Mouse (Mus musculus): ENCODE measurements around the gene Ccdc162. TPM values are rescaled to one million over a fixed set of nuclear protein-coding genes. Genes with fewer than 3 reads are reported as not detected.

The Ccdc162 gene
- polyA plus RNA-seq, 1 experiment from 2014 or later: 0.77 TPM

- no peaks in the 10 kb centered on the region for H3K4me1 ChIP-seq
- no peaks in the 10 kb centered on the region for H3K36me3 ChIP-seq (replicated peaks)
- no peak overlapping the region for H3K4me2 ChIP-seq
- no peak overlapping the region for H3K27ac ChIP-seq
- no peak overlapping the region for H3K4me3 ChIP-seq
- WGBS: 87% methylated on average over 5 of the region's 5 CpGs
- H3K9ac ChIP-seq: no peak overlapping the region
- H3K27me3 ChIP-seq (replicated peaks): no peaks in the 10 kb centered on the region
- ATAC-seq (replicated peaks): no peak
- H3K9me3 ChIP-seq: no peaks in the 10 kb centered on the region
Observed at GRCm38 (mm10) chr10:41611941-41612340, 104.5 kb downstream of the Ccdc162 start.

- Histone ChIP-seq H3K9ac (no peak overlapping the region), H3K27me3 (replicated peaks) (no peaks in the 10 kb centered on the region), H3K4me2 (no peak overlapping the region), H3K36me3 (replicated peaks) (no peaks in the 10 kb centered on the region), H3K4me1 (no peaks in the 10 kb centered on the region), H3K9me3 (no peaks in the 10 kb centered on the region), H3K27ac (no peak overlapping the region), H3K4me3 (no peak overlapping the region)
- ATAC-seq (replicated peaks): no peak
- 78% methylated on average over 1 of the region's 1 CpGs for WGBS
Observed at GRCm38 (mm10) chr10:41609475-41609874, 107.0 kb downstream of the Ccdc162 start.

- H3K9me3 ChIP-seq: no peaks in the 10 kb centered on the region
- WGBS: 87% methylated on average over 3 of the region's 3 CpGs
Observed at GRCm38 (mm10) chr10:41608485-41608884, 107.9 kb downstream of the Ccdc162 start.

GRCm38 (mm10) chr10:41602667-41603066, 113.8 kb downstream of the Ccdc162 start:
- no peak overlapping the region for H3K4me2 ChIP-seq
- WGBS: 96% methylated on average over 1 of the region's 1 CpGs
- H3K4me1 ChIP-seq: no peaks in the 10 kb centered on the region
- no peaks in the 10 kb centered on the region for H3K27me3 ChIP-seq (replicated peaks)
- ATAC-seq (replicated peaks): no peak
- H3K9me3 ChIP-seq: no peaks in the 10 kb centered on the region
- H3K36me3 ChIP-seq (replicated peaks): no peaks in the 10 kb centered on the region
- no peak overlapping the region for H3K9ac ChIP-seq
- no peak overlapping the region for H3K27ac ChIP-seq
- no peak overlapping the region for H3K4me3 ChIP-seq

More at GRCm38 (mm10) chr10:41608485-41608884, 107.9 kb downstream of the Ccdc162 start:
- Histone ChIP-seq H3K36me3 (replicated peaks) (no peaks in the 10 kb centered on the region), H3K27ac (no peak overlapping the region), H3K9ac (no peak overlapping the region), H3K4me2 (no peak overlapping the region), H3K4me1 (no peaks in the 10 kb centered on the region), H3K4me3 (no peak overlapping the region), H3K27me3 (replicated peaks) (no peaks in the 10 kb centered on the region)
- no peak for ATAC-seq (replicated peaks)

GRCm38 (mm10) chr10:41601898-41602545, 114.4 kb downstream of the Ccdc162 start:
- Histone ChIP-seq H3K36me3 (replicated peaks) (no peaks in the 10 kb centered on the region), H3K4me1 (no peaks in the 10 kb centered on the region), H3K9me3 (no peaks in the 10 kb centered on the region), H3K27ac (no peak overlapping the region), H3K27me3 (replicated peaks) (no peaks in the 10 kb centered on the region), H3K4me3 (no peak overlapping the region), H3K9ac (no peak overlapping the region), H3K4me2 (no peak overlapping the region)
- WGBS: 81% methylated on average over 7 of the region's 7 CpGs
- no peak for ATAC-seq (replicated peaks)

- no peaks in the 10 kb centered on the region for H3K27me3 ChIP-seq (replicated peaks)
- H3K36me3 ChIP-seq (replicated peaks): no peaks in the 10 kb centered on the region
- H3K4me2 ChIP-seq: no peak overlapping the region
- no peak overlapping the region for H3K4me3 ChIP-seq
- H3K27ac ChIP-seq: no peak overlapping the region
- no peak overlapping the region for H3K9ac ChIP-seq
- ATAC-seq (replicated peaks): no peak
- H3K9me3 ChIP-seq: no peaks in the 10 kb centered on the region
- WGBS: 80% methylated on average over 4 of the region's 4 CpGs
- no peaks in the 10 kb centered on the region for H3K4me1 ChIP-seq
Observed at GRCm38 (mm10) chr10:41601302-41601701, 115.1 kb downstream of the Ccdc162 start.

GRCm38 (mm10) chr10:41599051-41599450, 117.4 kb downstream of the Ccdc162 start:
- Histone ChIP-seq H3K27ac (no peak overlapping the region), H3K9ac (no peak overlapping the region), H3K4me1 (no peaks in the 10 kb centered on the region), H3K4me2 (no peak overlapping the region), H3K27me3 (replicated peaks) (no peaks in the 10 kb centered on the region), H3K4me3 (no peak overlapping the region), H3K36me3 (replicated peaks) (no peaks in the 10 kb centered on the region), H3K9me3 (no peaks in the 10 kb centered on the region)
- 90% methylated on average over 9 of the region's 9 CpGs for WGBS
- no peak for ATAC-seq (replicated peaks)

GRCm38 (mm10) chr10:41598221-41598620, 118.2 kb downstream of the Ccdc162 start:
- Histone ChIP-seq H3K36me3 (replicated peaks) (no peaks in the 10 kb centered on the region), H3K9me3 (no peaks in the 10 kb centered on the region), H3K27ac (no peak overlapping the region), H3K27me3 (replicated peaks) (no peaks in the 10 kb centered on the region), H3K9ac (no peak overlapping the region), H3K4me3 (no peak overlapping the region), H3K4me2 (no peak overlapping the region), H3K4me1 (no peaks in the 10 kb centered on the region)
- 43% methylated on average over 9 of the region's 9 CpGs for WGBS
- no peak for ATAC-seq (replicated peaks)

- Histone ChIP-seq H3K27me3 (replicated peaks) (no peaks in the 10 kb centered on the region), H3K9ac (no peak overlapping the region), H3K4me2 (no peak overlapping the region), H3K4me1 (no peaks in the 10 kb centered on the region), H3K4me3 (no peak overlapping the region), H3K36me3 (replicated peaks) (no peaks in the 10 kb centered on the region), H3K27ac (no peak overlapping the region), H3K9me3 (no peaks in the 10 kb centered on the region)
- ATAC-seq (replicated peaks): no peak
- WGBS: 87% methylated on average over 3 of the region's 3 CpGs
Observed at GRCm38 (mm10) chr10:41595550-41595949, 120.9 kb downstream of the Ccdc162 start.

- Histone ChIP-seq H3K27ac (no peak overlapping the region), H3K4me2 (no peak overlapping the region), H3K9ac (no peak overlapping the region), H3K4me1 (no peaks in the 10 kb centered on the region), H3K36me3 (replicated peaks) (no peaks in the 10 kb centered on the region), H3K9me3 (no peaks in the 10 kb centered on the region), H3K27me3 (replicated peaks) (no peaks in the 10 kb centered on the region), H3K4me3 (no peak overlapping the region)
- 81% methylated on average over 2 of the region's 2 CpGs for WGBS
- no peak for ATAC-seq (replicated peaks)
Observed at GRCm38 (mm10) chr10:41594957-41595356, 121.5 kb downstream of the Ccdc162 start.

GRCm38 (mm10) chr10:41594433-41594832, 122.0 kb downstream of the Ccdc162 start:
- no peaks in the 10 kb centered on the region for H3K36me3 ChIP-seq (replicated peaks)
- WGBS: 91% methylated on average over 8 of the region's 8 CpGs
- H3K27ac ChIP-seq: no peak overlapping the region
- ATAC-seq (replicated peaks): no peak
- H3K4me3 ChIP-seq: no peak overlapping the region
- H3K27me3 ChIP-seq (replicated peaks): no peaks in the 10 kb centered on the region
- no peak overlapping the region for H3K9ac ChIP-seq
- H3K9me3 ChIP-seq: no peaks in the 10 kb centered on the region
- H3K4me1 ChIP-seq: no peaks in the 10 kb centered on the region
- no peak overlapping the region for H3K4me2 ChIP-seq

GRCm38 (mm10) chr10:41588616-41589015, 127.8 kb downstream of the Ccdc162 start:
- H3K4me1 ChIP-seq: no peaks in the 10 kb centered on the region
- 85% methylated on average over 2 of the region's 2 CpGs for WGBS
- no peak for ATAC-seq (replicated peaks)
- no peak overlapping the region for H3K4me3 ChIP-seq
- no peak overlapping the region for H3K4me2 ChIP-seq
- H3K36me3 ChIP-seq (replicated peaks): no peaks in the 10 kb centered on the region
- no peak overlapping the region for H3K27ac ChIP-seq
- H3K9me3 ChIP-seq: no peaks in the 10 kb centered on the region
- H3K9ac ChIP-seq: no peak overlapping the region
- H3K27me3 ChIP-seq (replicated peaks): no peaks in the 10 kb centered on the region

Data from midbrain, embryonic 15.5 days (tissue).